Mouse (Mus musculus) neural tube, embryonic 10.5 days (tissue): Measurements from ENCODE around the gene Folr2.

Source experiments
- DNase-seq: peaks from one replicate; pipeline ENCODE4 v3.0.0-alpha.2; 2017; ENCODE audit warnings: low spot score; ENCODE audit errors: extremely low spot score

Folr2 gene

DNA sequence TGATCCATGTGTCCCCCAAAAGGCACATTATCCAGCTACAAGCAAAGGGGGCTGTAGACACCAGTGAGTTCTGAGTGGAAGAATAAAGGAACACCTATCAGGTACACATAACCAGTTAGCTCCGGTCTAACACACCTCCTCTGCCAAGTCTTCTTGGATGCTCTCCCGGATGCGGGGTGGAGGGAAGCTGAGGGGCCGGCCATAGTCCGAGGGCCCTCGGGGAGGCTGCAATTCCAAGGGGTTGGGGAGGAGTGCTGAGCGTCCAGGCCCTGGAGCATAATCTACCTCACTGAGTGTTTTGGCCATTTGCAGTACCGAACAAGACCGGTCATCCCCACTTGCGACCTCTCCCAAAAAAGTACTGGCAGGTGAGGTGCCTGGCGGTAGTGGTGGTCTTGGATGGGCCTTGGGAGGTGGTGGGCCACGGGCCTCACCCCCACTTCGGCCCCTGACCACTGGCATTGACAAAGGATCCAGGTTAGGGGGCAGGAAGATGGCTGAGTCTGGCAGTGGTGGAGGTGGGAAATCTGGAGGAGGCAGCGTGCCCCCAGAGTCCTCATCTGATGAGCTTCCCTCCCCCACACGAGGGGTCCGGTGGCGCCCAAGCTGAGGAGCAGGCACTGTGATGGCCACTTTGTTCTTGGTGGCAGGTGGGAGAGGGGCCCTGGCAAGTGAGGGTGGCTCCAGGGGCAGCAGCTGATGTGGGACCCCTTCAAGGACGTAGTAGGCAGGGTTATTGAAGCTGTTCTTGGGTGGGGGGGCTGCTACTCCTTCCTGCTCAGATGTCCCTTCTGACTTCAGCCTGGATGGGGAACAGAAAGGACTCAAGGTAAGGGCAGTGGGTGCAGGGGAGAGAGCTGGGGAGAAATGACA, 33.0 kb downstream of the Folr2 start:
- no peak for DNase-seq

DNA sequence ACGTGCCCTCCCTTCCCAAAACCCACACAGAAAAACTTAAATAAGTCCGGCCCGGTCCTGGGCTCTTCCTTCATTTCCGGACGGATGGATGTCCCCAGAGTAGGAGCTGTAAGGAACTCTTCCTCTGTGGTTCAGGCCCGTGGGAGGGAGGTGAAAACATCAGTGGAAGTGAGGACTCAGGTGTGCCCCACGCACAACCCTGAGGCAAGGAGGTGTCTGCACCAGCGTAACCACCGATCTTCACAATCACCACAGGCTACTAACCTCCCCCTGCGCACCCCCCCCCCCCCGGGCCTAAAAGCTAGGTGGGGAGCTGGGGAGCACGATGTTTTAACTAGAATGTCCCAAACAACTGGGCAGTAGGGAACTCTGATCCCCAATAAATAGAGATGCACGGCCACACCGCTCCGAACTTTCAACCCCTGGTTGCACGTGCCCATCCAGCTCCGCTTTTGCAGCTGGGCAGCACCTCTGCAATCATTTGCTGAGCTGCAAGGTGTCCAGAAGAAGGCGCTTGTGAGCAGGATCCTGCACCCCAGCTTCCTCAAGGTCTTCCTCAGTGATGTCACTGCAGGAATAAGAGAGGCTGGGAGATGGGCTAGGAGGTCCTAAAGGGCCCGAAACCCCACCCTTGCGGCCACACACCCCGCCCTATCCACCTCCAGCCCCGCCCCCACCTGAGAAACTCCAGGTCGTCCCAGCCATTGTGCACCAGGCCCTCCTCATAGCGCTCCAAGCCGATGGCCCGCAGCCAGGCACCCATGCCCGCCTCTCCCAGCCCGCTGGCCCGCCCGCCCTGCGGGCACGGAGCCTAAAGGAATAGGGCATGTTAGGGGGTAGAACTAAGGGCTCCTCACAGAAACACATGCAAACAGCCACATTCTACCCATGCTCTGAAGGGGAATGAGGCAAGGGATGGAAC, 33.9 kb downstream of the Folr2 start:
- DNase-seq: peak; percentile 36

- DNase-seq: peak; percentile 84
Measured at GRCm38 (mm10) chr7:101821571-101822501, 35.2 kb downstream of the Folr2 start.

DNA sequence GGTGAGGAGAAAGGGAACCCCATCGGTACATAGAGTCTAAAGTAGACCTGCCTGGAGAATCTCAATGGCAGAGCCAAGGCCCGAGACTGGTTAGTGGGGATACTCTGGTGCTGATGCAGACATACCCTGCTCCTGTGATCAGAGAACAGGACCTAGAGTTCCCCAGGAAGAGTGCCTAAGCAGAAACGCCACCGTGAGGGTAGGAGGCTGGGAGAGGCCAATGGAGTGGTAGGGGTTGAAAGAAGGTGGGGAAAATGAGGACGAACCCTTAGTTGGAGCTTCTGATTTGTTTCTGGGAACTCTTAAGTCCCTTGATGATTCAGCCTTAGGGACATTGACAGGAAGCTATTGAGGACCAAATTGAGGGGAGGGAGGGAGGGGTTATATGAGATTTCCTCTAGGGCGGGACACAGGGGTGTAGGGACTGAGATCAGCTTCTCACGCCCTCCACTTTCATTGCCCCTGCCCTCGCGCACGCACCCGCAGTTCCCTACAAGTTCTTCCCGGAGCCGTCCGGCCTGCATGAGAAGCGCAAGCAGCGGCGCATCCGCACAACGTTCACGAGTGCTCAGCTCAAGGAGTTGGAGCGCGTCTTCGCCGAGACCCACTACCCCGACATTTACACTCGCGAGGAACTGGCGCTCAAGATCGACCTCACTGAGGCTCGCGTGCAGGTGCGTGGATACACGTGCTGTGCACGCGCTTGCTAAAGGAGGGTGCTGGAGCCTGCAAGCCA, 36.5 kb downstream of the Folr2 start:
- peak; percentile 64 for DNase-seq

DNA sequence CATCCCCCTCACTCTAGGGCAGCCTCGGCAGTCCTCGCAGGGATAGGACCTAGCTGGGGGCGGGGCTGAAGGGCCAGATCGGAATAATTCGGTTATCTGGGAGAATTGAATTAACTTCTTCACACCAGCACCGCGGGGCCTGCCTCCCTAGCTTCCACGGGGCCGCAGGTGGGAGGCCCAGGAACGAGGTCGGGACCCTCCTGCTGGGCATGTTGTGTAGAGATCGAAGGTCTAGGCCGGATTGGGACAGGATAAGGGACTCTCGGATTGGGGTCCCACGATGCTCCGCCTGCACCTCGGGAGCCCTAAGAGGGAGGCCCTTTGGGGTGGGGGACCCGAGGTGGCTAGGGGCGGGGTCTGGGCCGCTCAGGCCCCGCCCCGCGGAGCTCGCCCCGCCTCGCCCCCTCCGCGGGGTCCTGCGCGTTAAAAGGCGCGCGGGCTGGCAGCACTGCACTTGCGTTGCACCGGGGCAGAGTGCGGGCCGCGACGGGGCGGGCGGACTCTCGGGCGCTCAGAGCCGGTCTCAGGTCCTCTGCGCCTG, 39.1 kb downstream of the Folr2 start, which contains the start of gene Phox2a:
Phox2a (plus strand) TSS at position 453 of the 541 bp plus-strand sequence.
- peak; percentile 47 for DNase-seq
